Mouse (Mus musculus) heart, embryonic 14.5 days (tissue): ENCODE measurements around the gene Slc9a9. TPM values are rescaled to one million over a fixed set of nuclear protein-coding genes. Genes with fewer than 3 reads are reported as not detected.

ENCODE experiments used
- ATAC-seq: fragments of 200-750 bp; cut with Nextera tagmentation; 2 replicates; pipeline ENCODE4 v1.8.0; 2017; ENCODE audit warnings: low read depth, moderate TSS enrichment; ENCODE audit not compliant: insufficient number of reproducible peaks, insufficient read depth, low FRiP score
- H3K27ac ChIP-seq, 2 experiments: fragments of 200-500 bp in 1 of 2; fragments of 300-500 bp in 1 of 2; sonication (generic) in 1 of 2; replicated peaks in 1 of 2; 2 replicates each; pipeline ENCODE4 v1.5.1; 2012 to 2014; ENCODE audit warnings: low read depth in 2 of 2, low read length in 2 of 2, control low read depth in 1 of 2, mild to moderate bottlenecking in 1 of 2, mixed read lengths in 1 of 2; ENCODE audit not compliant: control insufficient read depth in 1 of 2, insufficient read depth in 1 of 2
- H3K27me3 ChIP-seq: fragments of 300-500 bp; sonication (generic); 2 replicates; pipeline ENCODE4 v1.6.1; 2014; ENCODE audit warnings: mild to moderate bottlenecking, low read length, control low read depth; ENCODE audit not compliant: control insufficient read depth, insufficient read depth
- H3K36me3 ChIP-seq: fragments of 300-500 bp; sonication (generic); 2 replicates; pipeline ENCODE4 v1.6.1; 2014; ENCODE audit warnings: mild to moderate bottlenecking, control low read depth, low read length, mixed read lengths; ENCODE audit not compliant: control insufficient read depth, insufficient read depth
- H3K4me1 ChIP-seq, 2 experiments: fragments of 200-500 bp in 1 of 2; fragments of 300-500 bp in 1 of 2; sonication (generic) in 1 of 2; 2 replicates each; pipeline ENCODE4 v1.6.1; 2012 to 2014; ENCODE audit warnings: low read length in 2 of 2, control low read depth in 1 of 2, mixed read lengths in 1 of 2; ENCODE audit not compliant: control insufficient read depth in 2 of 2, insufficient read depth in 2 of 2
- H3K4me2 ChIP-seq: fragments of 300-500 bp; sonication (generic); 2 replicates; pipeline ENCODE4 v1.6.1; 2014; ENCODE audit warnings: mild to moderate bottlenecking, low read length
- H3K4me3 ChIP-seq, 2 experiments: fragments of 200-500 bp in 1 of 2; fragments of 300-500 bp in 1 of 2; sonication (generic) in 1 of 2; 2 replicates each; pipeline ENCODE4 v1.5.1; 2012 to 2014; ENCODE audit warnings: low read length in 2 of 2, mild to moderate bottlenecking in 2 of 2, control low read depth in 1 of 2, low read depth in 1 of 2, moderate library complexity in 1 of 2; ENCODE audit not compliant: control insufficient read depth in 1 of 2, insufficient read depth in 1 of 2
- H3K9ac ChIP-seq: fragments of 300-500 bp; sonication (generic); 2 replicates; pipeline ENCODE4 v1.6.1; 2014; ENCODE audit warnings: mild to moderate bottlenecking, low read length
- H3K9me3 ChIP-seq: fragments of 300-500 bp; sonication (generic); 2 replicates; pipeline ENCODE4 v1.6.1; 2016; ENCODE audit warnings: low read length, control low read depth; ENCODE audit not compliant: control insufficient read depth
- WGBS: fragments of 180-500 bp; shearing (Covaris S2); extraction: QIAGEN DNeasy Blood & Tissue Kit; methylation state at CpG from one replicate; pipeline ENCODE4 v1.1.7; 2014; 5-methylcytosine and 5-hydroxymethylcytosine counted together
- polyA plus RNA-seq: library from polyadenylated mRNA; unstranded; fragments of >200 nt; fragmentation: Nextera tagmentation; extraction: Ambion mirVana; gene quantifications from 2 replicates; pipeline ENCODE4 v1.2.1, GENCODE M21; 2014

Slc9a9 gene
- polyA plus RNA-seq, 1 experiment from 2014 or later = 4.7 TPM

GRCm38 (mm10) chr9:95077938-95078337 lies 408.2 kb downstream of the Slc9a9 start:
- WGBS = 90% methylated on average over 5 of the region's 5 CpGs
- Histone ChIP-seq H3K36me3 (no peaks in the 10 kb centered on the region), H3K9me3 (no peaks in the 10 kb centered on the region), H3K9ac (no peak overlapping the region), H3K27ac (no peak overlapping the region), H3K4me1 (no peaks in the 10 kb centered on the region), H3K4me3 (no peak overlapping the region), H3K27me3 (no peaks in the 10 kb centered on the region), H3K4me2 (no peak overlapping the region)
- no peak for ATAC-seq

GRCm38 (mm10) chr9:95078626-95079025 lies 408.9 kb downstream of the Slc9a9 start:
- no peaks in the 10 kb centered on the region for H3K9me3 ChIP-seq
- no peak for ATAC-seq
- 67% methylated on average over 3 of the region's 3 CpGs for WGBS

GRCm38 (mm10) chr9:95079951-95080350 lies 410.2 kb downstream of the Slc9a9 start:
- Histone ChIP-seq H3K9ac (no peak overlapping the region), H3K27me3 (no peaks in the 10 kb centered on the region), H3K36me3 (no peaks in the 10 kb centered on the region), H3K27ac (no peak overlapping the region), H3K4me3 (no peak overlapping the region), H3K4me1 (no peaks in the 10 kb centered on the region), H3K9me3 (no peaks in the 10 kb centered on the region), H3K4me2 (no peak overlapping the region)
- no peak for ATAC-seq

More at GRCm38 (mm10) chr9:95078626-95079025, 408.9 kb downstream of the Slc9a9 start:
- no peak overlapping the region for H3K4me3 ChIP-seq
- no peaks in the 10 kb centered on the region for H3K36me3 ChIP-seq
- no peak overlapping the region for H3K27ac ChIP-seq
- H3K9ac ChIP-seq = no peak overlapping the region
- no peak overlapping the region for H3K4me2 ChIP-seq
- no peaks in the 10 kb centered on the region for H3K27me3 ChIP-seq
- no peaks in the 10 kb centered on the region for H3K4me1 ChIP-seq

GRCm38 (mm10) chr9:95086109-95086821 lies 416.6 kb downstream of the Slc9a9 start:
- no peaks in the 10 kb centered on the region for H3K4me1 ChIP-seq
- no peak overlapping the region for H3K4me3 ChIP-seq
- H3K9ac ChIP-seq = no peak overlapping the region
- 0 out of 2 replicates have a peak, but pooled peaks cover 3% of the 10 kb centered on the region for H3K9me3 ChIP-seq
- ATAC-seq = no peak
- 79% methylated on average over 8 of the region's 8 CpGs for WGBS
- no peak overlapping the region for H3K27ac ChIP-seq
- H3K36me3 ChIP-seq = no peaks in the 10 kb centered on the region
- no peaks in the 10 kb centered on the region for H3K27me3 ChIP-seq
- no peak overlapping the region for H3K4me2 ChIP-seq

- Histone ChIP-seq H3K4me2 (no peak overlapping the region), H3K9ac (no peak overlapping the region), H3K27me3 (no peaks in the 10 kb centered on the region), H3K27ac (no peak overlapping the region), H3K4me3 (no peak overlapping the region), H3K4me1 (no peaks in the 10 kb centered on the region), H3K9me3 (0 out of 2 replicates have a peak, but pooled peaks cover 3% of the 10 kb centered on the region), H3K36me3 (no peaks in the 10 kb centered on the region)
- 87% methylated on average over 4 of the region's 4 CpGs for WGBS
- ATAC-seq = no peak
Observed at GRCm38 (mm10) chr9:95088221-95088620, 418.5 kb downstream of the Slc9a9 start.

GRCm38 (mm10) chr9:95089050-95089449 lies 419.3 kb downstream of the Slc9a9 start:
- no peaks in the 10 kb centered on the region for H3K27me3 ChIP-seq
- H3K4me1 ChIP-seq = no peaks in the 10 kb centered on the region
- 0 out of 2 replicates have a peak, but pooled peaks cover 3% of the 10 kb centered on the region for H3K9me3 ChIP-seq
- no peak for ATAC-seq
- H3K4me2 ChIP-seq = no peak overlapping the region
- no peak overlapping the region for H3K4me3 ChIP-seq
- H3K9ac ChIP-seq = no peak overlapping the region
- 78% methylated on average over 6 of the region's 6 CpGs for WGBS
- H3K36me3 ChIP-seq = no peaks in the 10 kb centered on the region
- no peak overlapping the region for H3K27ac ChIP-seq

GRCm38 (mm10) chr9:95096486-95096885 lies 426.8 kb downstream of the Slc9a9 start:
- ATAC-seq = no peak
- H3K9ac ChIP-seq = no peak overlapping the region
- no peak overlapping the region for H3K4me3 ChIP-seq
- no peaks in the 10 kb centered on the region for H3K4me1 ChIP-seq
- H3K4me2 ChIP-seq = no peak overlapping the region
- H3K27me3 ChIP-seq = no peaks in the 10 kb centered on the region
- no peak overlapping the region for H3K27ac ChIP-seq
- no peaks in the 10 kb centered on the region for H3K36me3 ChIP-seq
- no peaks in the 10 kb centered on the region for H3K9me3 ChIP-seq
- 87% methylated on average over 3 of the region's 3 CpGs for WGBS

- H3K27ac ChIP-seq = no peak overlapping the region
- H3K27me3 ChIP-seq = no peaks in the 10 kb centered on the region
- H3K4me2 ChIP-seq = no peak overlapping the region
- no peaks in the 10 kb centered on the region for H3K4me1 ChIP-seq
- H3K36me3 ChIP-seq = no peaks in the 10 kb centered on the region
- H3K9me3 ChIP-seq = no peaks in the 10 kb centered on the region
- 87% methylated on average over 6 of the region's 6 CpGs for WGBS
- no peak for ATAC-seq
- H3K9ac ChIP-seq = no peak overlapping the region
- H3K4me3 ChIP-seq = no peak overlapping the region
Observed at GRCm38 (mm10) chr9:95105768-95106167, 436.1 kb downstream of the Slc9a9 start.
